Mouse (Mus musculus) forebrain, embryonic 11.5 days (tissue): ENCODE data around the gene Ndufa3. TPM values are rescaled to one million over a fixed set of nuclear protein-coding genes. Genes with fewer than 3 reads are reported as not detected.

ENCODE experiments used
- ATAC-seq: fragments of 200-750 bp; cut with Nextera tagmentation; replicated peaks from 2 replicates; pipeline ENCODE4 v1.8.0; 2017; ENCODE audit warnings: moderate TSS enrichment; ENCODE audit not compliant: low FRiP score
- DNase-seq: peaks from one replicate; pipeline ENCODE4 v3.0.0-alpha.2; 2017; ENCODE audit warnings: low spot score
- H3K27ac ChIP-seq: fragments of 300-500 bp; sonication (generic); 2 replicates; pipeline ENCODE4 v1.5.1; 2014; ENCODE audit warnings: low read depth, low read length
- H3K27me3 ChIP-seq: fragments of 300-500 bp; sonication (generic); 2 replicates; pipeline ENCODE4 v1.6.1; 2014; ENCODE audit warnings: mild to moderate bottlenecking, low read length, mixed read lengths; ENCODE audit not compliant: control insufficient read depth, insufficient read depth
- H3K36me3 ChIP-seq: fragments of 300-500 bp; sonication (generic); 2 replicates; pipeline ENCODE4 v1.6.1; 2014; ENCODE audit warnings: mild to moderate bottlenecking, low read length, moderate library complexity, mixed read lengths; ENCODE audit not compliant: control insufficient read depth, insufficient read depth
- H3K4me1 ChIP-seq: fragments of 300-500 bp; sonication (generic); replicated peaks from 2 replicates; pipeline ENCODE4 v1.6.1; 2014; ENCODE audit warnings: low read length, mixed read lengths; ENCODE audit not compliant: control insufficient read depth, insufficient read depth
- H3K4me2 ChIP-seq: fragments of 300-500 bp; sonication (generic); 2 replicates; pipeline ENCODE4 v1.6.1; 2014; ENCODE audit warnings: low read depth, mild to moderate bottlenecking, low read length, moderate library complexity, mixed read lengths; ENCODE audit not compliant: severe bottlenecking
- H3K4me3 ChIP-seq: fragments of 300-500 bp; sonication (generic); 2 replicates; pipeline ENCODE4 v1.5.1; 2014; ENCODE audit warnings: low read depth, low read length
- H3K9ac ChIP-seq: fragments of 300-500 bp; sonication (generic); 2 replicates; pipeline ENCODE4 v1.6.1; 2014; ENCODE audit warnings: low read length
- H3K9me3 ChIP-seq: fragments of 300-500 bp; sonication (generic); 2 replicates; pipeline ENCODE4 v1.6.1; 2016; ENCODE audit warnings: low read length, mixed read lengths; ENCODE audit not compliant: control insufficient read depth
- WGBS: fragments of 180-500 bp; shearing (Covaris S2); extraction: QIAGEN DNeasy Blood & Tissue Kit; methylation state at CpG from one replicate; pipeline ENCODE4 v1.1.7; 2014; 5-methylcytosine and 5-hydroxymethylcytosine counted together
- microRNA-seq: library from miRNA; unstranded; fragments of <30 nt; microRNA quantifications from one replicate; pipeline ENCODE4, GENCODE M21; 2016; ENCODE audit not compliant: insufficient number of aligned reads
- polyA plus RNA-seq: library from polyadenylated mRNA; unstranded; fragments of >200 nt; fragmentation: Nextera tagmentation; extraction: Ambion mirVana; gene quantifications from 2 replicates; pipeline ENCODE4 v1.2.1, GENCODE M21; 2014

The Ndufa3 gene
- polyA plus RNA-seq, 1 experiment from 2014 or later, result 338 TPM

DNA sequence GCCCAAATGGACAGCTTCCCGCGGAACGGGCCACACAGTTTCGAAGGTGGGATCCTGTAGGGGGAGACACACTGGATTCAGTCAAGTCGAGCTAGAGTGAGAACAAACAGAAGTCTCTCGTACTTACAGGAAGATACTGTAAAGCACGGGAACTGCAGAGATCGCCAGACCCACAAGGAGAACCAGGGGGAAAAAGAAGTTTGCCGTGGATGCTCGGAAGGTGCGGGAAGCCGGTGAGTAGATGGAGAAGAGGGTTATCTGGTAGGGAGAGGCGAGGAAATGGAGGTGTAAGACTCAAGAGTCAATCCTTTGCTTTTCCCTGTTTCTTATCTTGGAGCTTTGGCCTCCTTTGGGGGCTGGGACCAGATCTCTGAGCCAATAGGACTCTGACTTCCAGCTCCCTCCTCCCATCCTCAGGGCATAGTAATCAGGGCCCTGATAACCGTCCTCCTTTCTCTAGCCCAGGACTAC lies 49.8 kb downstream of the Ndufa3 start:
- Histone ChIP-seq H3K27ac (no peak overlapping the region), H3K4me1 (peaks cover 16% of the 10 kb centered on the region), H3K4me3 (no peak overlapping the region), H3K4me2 (no peak overlapping the region), H3K9ac (peak overlapping the region; percentile 1; the same call in 1 of the 2 replicates), H3K27me3 (no peaks in the 10 kb centered on the region), H3K9me3 (no peaks in the 10 kb centered on the region), H3K36me3 (peaks cover 2% of the 10 kb centered on the region; the same call in 1 of the 2 replicates)
- ATAC-seq (no peak), DNase-seq (no peak)
- WGBS, result 17% methylated on average over 14 of the region's 14 CpGs

Small RNAs within 50 kb of the gene (microRNA-seq; reads per million reads assigned to microRNA genes)
- gene Gm25100, result not detected
- gene Mir3572, result 4.2 reads per million

Other genes with a start within 250 kb of the Ndufa3 start
- 7.9 and 9.3 TPM in 2 replicates for gene Cacng8, start 226.7 kb upstream of the Ndufa3 start, polyA plus RNA-seq
- 0.40 and 0.44 TPM in 2 replicates for gene Cacng6, start 193.2 kb upstream of the Ndufa3 start, polyA plus RNA-seq
- not detected in 2 replicates for gene Tarm1, start 114.7 kb upstream of the Ndufa3 start, polyA plus RNA-seq
- gene Oscar, start 1.2 kb upstream of the Ndufa3 start, polyA plus RNA-seq, result 0.15 and 0.36 TPM in 2 replicates
- gene Tfpt, start 12.6 kb downstream of the Ndufa3 start, polyA plus RNA-seq, result 30.0 and 31.9 TPM in 2 replicates
- gene Prpf31, start 12.6 kb downstream of the Ndufa3 start, polyA plus RNA-seq, result 157 and 164 TPM in 2 replicates
- 80.4 and 88.1 TPM in 2 replicates for gene Cnot3, start 27.9 kb downstream of the Ndufa3 start, polyA plus RNA-seq
- gene Leng1, start 48.5 kb downstream of the Ndufa3 start, polyA plus RNA-seq, result 15.0 and 16.1 TPM in 2 replicates
- gene Tmc4, start 60.2 kb downstream of the Ndufa3 start, polyA plus RNA-seq, result 2.1 and 3.5 TPM in 2 replicates
- 243 and 269 TPM in 2 replicates for gene Tsen34, start 75.5 kb downstream of the Ndufa3 start, polyA plus RNA-seq
- 37.1 and 40.2 TPM in 2 replicates for gene Mboat7, start 76.2 kb downstream of the Ndufa3 start, polyA plus RNA-seq
- gene Rps9, start 86.6 kb downstream of the Ndufa3 start, polyA plus RNA-seq, result 1,200 and 1,214 TPM in 2 replicates
- 0.12 and 0.27 TPM in 2 replicates for gene Pirb, start 103.0 kb downstream of the Ndufa3 start, polyA plus RNA-seq
- not detected in 2 replicates for gene Gm15448, start 208.3 kb downstream of the Ndufa3 start, polyA plus RNA-seq
- gene Pira2, start 227.7 kb downstream of the Ndufa3 start, polyA plus RNA-seq, result not detected in 2 replicates